Mouse (Mus musculus): Measurements from ENCODE around the gene Sebox. TPM values are rescaled to one million over a fixed set of nuclear protein-coding genes. Genes with fewer than 3 reads are reported as not detected.

Gene Sebox
- 0.17 and 0.23 TPM in 2 replicates for polyA plus RNA-seq (2012; rRNA removed)

GRCm38 (mm10) chr11:78502909-78503650, at the start of gene Sebox:
Gene Sebox (plus strand): TSS chr11:78503447.

GRCm38 (mm10) chr11:78465568-78466180, 37.6 kb upstream of the Sebox start, which contains the start of gene Slc46a1:
Gene Slc46a1 (plus strand): TSS chr11:78465697.

GRCm38 (mm10) chr11:78497544-78498522, 5.4 kb upstream of the Sebox start, which contains the start of gene Sarm1:
Gene Sarm1 (minus strand): TSS chr11:78497754.

GRCm38 (mm10) chr11:78499004-78499403, 4.2 kb upstream of the Sebox start, which contains the start of gene Vtn:
Gene Vtn (plus strand): TSS chr11:78499091.

GRCm38 (mm10) chr11:78512025-78512957, 9.0 kb downstream of the Sebox start, which contains the start of the genes Tmem199 and Poldip2:
Gene Tmem199 (minus strand): TSS chr11:78512172.
Gene Poldip2 (plus strand): TSS chr11:78512193.

GRCm38 (mm10) chr11:78536080-78536689, 32.9 kb downstream of the Sebox start, which contains the start of the genes Tnfaip1 and Ift20:
Gene Tnfaip1 (minus strand): TSS chr11:78536332.
Gene Ift20 (plus strand): TSS chr11:78536361.

GRCm38 (mm10) chr11:78550168-78551058, 47.2 kb downstream of the Sebox start, which contains the start of gene Tmem97:
Gene Tmem97 (minus strand): TSS chr11:78550777.

Other genes starting within 250 kb of the Sebox start
- 20.0 and 24.6 TPM in 2 replicates for gene 2610507B11Rik, start 241.7 kb upstream of the Sebox start, polyA plus RNA-seq (2012; rRNA removed)
- 0.18 and 0.21 TPM in 2 replicates for gene BC030499, start 212.6 kb upstream of the Sebox start, polyA plus RNA-seq (2012; rRNA removed)
- gene Spag5, start 201.9 kb upstream of the Sebox start, polyA plus RNA-seq (2012; rRNA removed) = 36.6 and 42.5 TPM in 2 replicates
- 4.2 TPM in 2 replicates for gene Aldoc, start 180.5 kb upstream of the Sebox start, polyA plus RNA-seq (2012; rRNA removed)
- 16.9 and 19.0 TPM in 2 replicates for gene Pigs, start 175.0 kb upstream of the Sebox start, polyA plus RNA-seq (2012; rRNA removed)
- 30.0 and 34.5 TPM in 2 replicates for gene Unc119, start 160.0 kb upstream of the Sebox start, polyA plus RNA-seq (2012; rRNA removed)
- gene Foxn1, start 116.9 kb upstream of the Sebox start, polyA plus RNA-seq (2012; rRNA removed) = not detected in 2 replicates
- gene Slc13a2, start 81.2 kb upstream of the Sebox start, polyA plus RNA-seq (2012; rRNA removed) = not detected in 2 replicates
- 3.1 and 3.4 TPM in 2 replicates for gene Slc46a1, start 37.8 kb upstream of the Sebox start, polyA plus RNA-seq (2012; rRNA removed)
- gene Sarm1, start 5.7 kb upstream of the Sebox start, polyA plus RNA-seq (2012; rRNA removed) = 0.09 TPM in 2 replicates
- gene Vtn, start 4.4 kb upstream of the Sebox start, polyA plus RNA-seq (2012; rRNA removed) = 358 and 399 TPM in 2 replicates
- gene Tmem199, start 8.7 kb downstream of the Sebox start, polyA plus RNA-seq (2012; rRNA removed) = 14.0 and 15.5 TPM in 2 replicates
- 24.1 and 28.3 TPM in 2 replicates for gene Poldip2, start 8.7 kb downstream of the Sebox start, polyA plus RNA-seq (2012; rRNA removed)
- 6.9 and 7.5 TPM in 2 replicates for gene Tnfaip1, start 32.9 kb downstream of the Sebox start, polyA plus RNA-seq (2012; rRNA removed)
- 39.0 and 48.2 TPM in 2 replicates for gene Ift20, start 32.9 kb downstream of the Sebox start, polyA plus RNA-seq (2012; rRNA removed)
- 35.7 and 37.5 TPM in 2 replicates for gene Tmem97, start 47.3 kb downstream of the Sebox start, polyA plus RNA-seq (2012; rRNA removed)
- gene Nlk, start 193.9 kb downstream of the Sebox start, polyA plus RNA-seq (2012; rRNA removed) = 4.7 and 5.2 TPM in 2 replicates
- 16.3 and 19.1 TPM in 2 replicates for gene Ccnq, start 248.3 kb downstream of the Sebox start, polyA plus RNA-seq (2012; rRNA removed)